Mouse (Mus musculus) ES-E14 (cell line): ENCODE data around the gene Arhgap23. TPM values are rescaled to one million over a fixed set of nuclear protein-coding genes. Genes with fewer than 3 reads are reported as not detected.

Experiments used
- DNase-seq: peaks from one replicate; pipeline ENCODE4 v3.0.0-alpha.2; 2013; ENCODE audit warnings: low read depth, low spot score
- H3K27ac ChIP-seq: 2 replicates; pipeline ENCODE4 v1.5.1; 2012; ENCODE audit warnings: low read depth, mild to moderate bottlenecking, low read length, moderate library complexity, mixed read lengths; ENCODE audit not compliant: poor library complexity, insufficient read depth, severe bottlenecking
- H3K36me3 ChIP-seq: 2 replicates; pipeline ENCODE4 v1.6.1; 2012; ENCODE audit warnings: mild to moderate bottlenecking, low read length, moderate library complexity, mixed read lengths; ENCODE audit not compliant: control insufficient read depth, poor library complexity, insufficient read depth, severe bottlenecking
- H3K4me1 ChIP-seq, 2 experiments: fragments of 150-350 bp in 1 of 2; sonication (generic) in 1 of 2; 2 replicates each; pipeline ENCODE4 v1.6.1; 2012; ENCODE audit warnings: low read length in 2 of 2, mild to moderate bottlenecking in 1 of 2, mixed read lengths in 1 of 2; ENCODE audit not compliant: control insufficient read depth in 2 of 2, insufficient read depth in 2 of 2, poor library complexity in 1 of 2
- H3K4me3 ChIP-seq, 2 experiments: fragments of 150-350 bp in 1 of 2; sonication (generic) in 1 of 2; 2 replicates each; pipeline ENCODE4 v1.5.1; 2012; ENCODE audit warnings: low read length in 2 of 2, low read depth in 1 of 2, mild to moderate bottlenecking in 1 of 2, mixed read lengths in 1 of 2; ENCODE audit not compliant: insufficient read depth in 1 of 2, poor library complexity in 1 of 2, severe bottlenecking in 1 of 2
- H3K9ac ChIP-seq: 2 replicates; pipeline ENCODE4 v1.6.1; 2012; ENCODE audit warnings: low read depth, mild to moderate bottlenecking, low read length, mixed read lengths; ENCODE audit not compliant: poor library complexity, insufficient read depth, severe bottlenecking
- H3K9me3 ChIP-seq: fragments of 150-350 bp; sonication (generic); 2 replicates; pipeline ENCODE4 v1.6.1; 2012; ENCODE audit warnings: low read depth, mild to moderate bottlenecking, low read length; ENCODE audit not compliant: control insufficient read depth, insufficient read depth
- CHD2 ChIP-seq: IDR thresholded peaks from 2 replicates; pipeline ENCODE4 v1.6.1; 2014; ENCODE audit warnings: mild to moderate bottlenecking, low read depth, low read length, inconsistent platforms
- HCFC1 ChIP-seq: IDR thresholded peaks from 2 replicates; pipeline ENCODE4 v1.6.1; 2012; ENCODE audit warnings: low read length, inconsistent platforms, borderline replicate concordance; ENCODE audit not compliant: insufficient read depth
- MAFK ChIP-seq: IDR thresholded peaks from 2 replicates; pipeline ENCODE4 v1.6.1; 2014; ENCODE audit warnings: mild to moderate bottlenecking, low read depth, low read length, inconsistent platforms; ENCODE audit not compliant: insufficient read depth
- ZC3H11A ChIP-seq: IDR thresholded peaks from 2 replicates; pipeline ENCODE4 v1.6.1; 2012; ENCODE audit warnings: low read depth, mild to moderate bottlenecking, inconsistent platforms, low read length, borderline replicate concordance
- ZNF384 ChIP-seq: IDR thresholded peaks from 2 replicates; pipeline ENCODE4 v1.6.1; 2012; ENCODE audit warnings: low read depth, low read length, inconsistent platforms
- in situ Hi-C, 2 experiments: fragments of 600-800 bp; cut with MboI; formaldehyde crosslinking; loops; one replicate each; pipeline ENCODE4 v1.15.1; 2025; ENCODE audit warnings: low sequenced_read_pairs in 2 of 2, inconsistent platforms in 1 of 2; ENCODE audit not compliant: unreplicated experiment in 2 of 2
- total RNA-seq: library from RNA; depleted of rRNA; stranded (reverse); fragments of 300-350 nt; gene quantifications from 2 replicates; pipeline ENCODE4 v1.2.3, GENCODE M21; 2012

Arhgap23 gene
- total RNA-seq, 1 experiment = 22.6 TPM

- Histone ChIP-seq H3K9ac (peak overlapping the region; percentile 61), H3K9me3 (no peaks in the 10 kb centered on the region), H3K27ac (peak overlapping the region; percentile 32; the same call in 1 of the 2 replicates), H3K36me3 (no peaks in the 10 kb centered on the region; the same call in 1 of the 2 replicates), H3K4me3 (peak overlapping the region; percentile 57 to 72), H3K4me1 (peaks cover 0 to 26% of the 10 kb centered on the region in 2 experiments; a peak in 2 of 4 replicates)
- DNase-seq = no peak
- in situ Hi-C loops = no loop called here
- no peak for TF ChIP-seq ZC3H11A
- TF ChIP-seq ZNF384 = no peak
- no peak for TF ChIP-seq CHD2
- TF ChIP-seq MAFK = no peak
- no peak for TF ChIP-seq HCFC1
Measured at GRCm38 (mm10) chr11:97512511-97512910, 97.2 kb downstream of the Arhgap23 start.

GRCm38 (mm10) chr11:97513066-97513465 lies 97.7 kb downstream of the Arhgap23 start:
- in situ Hi-C loops = no loop called here
- no peak for TF ChIP-seq HCFC1
- TF ChIP-seq CHD2 = no peak
- Histone ChIP-seq H3K4me1 (peaks cover 0 to 26% of the 10 kb centered on the region in 2 experiments; a peak in 2 of 4 replicates), H3K27ac (no peak overlapping the region), H3K9me3 (no peaks in the 10 kb centered on the region), H3K4me3 (no peak overlapping the region), H3K36me3 (no peaks in the 10 kb centered on the region; the same call in 1 of the 2 replicates), H3K9ac (peak overlapping the region; percentile 35; the same call in 1 of the 2 replicates)
- DNase-seq = no peak

GRCm38 (mm10) chr11:97520541-97520940 lies 105.2 kb downstream of the Arhgap23 start:
- no peak overlapping the region for H3K9ac ChIP-seq
- H3K27ac ChIP-seq = no peak overlapping the region
- in situ Hi-C loops = no loop called here
- H3K36me3 ChIP-seq = peaks cover 16% of the 10 kb centered on the region; the same call in 1 of the 2 replicates
- no peak for DNase-seq
- peaks cover 5 to 19% of the 10 kb centered on the region in 2 experiments; a peak in 1 of 4 replicates for H3K4me1 ChIP-seq
- no peak for TF ChIP-seq ZNF384
- TF ChIP-seq ZC3H11A = no peak
- no peak for TF ChIP-seq CHD2
- TF ChIP-seq HCFC1 = no peak
- TF ChIP-seq MAFK = no peak
- no peaks in the 10 kb centered on the region for H3K9me3 ChIP-seq
- no peak overlapping the region for H3K4me3 ChIP-seq

GRCm38 (mm10) chr11:97521741-97522474 lies 106.6 kb downstream of the Arhgap23 start:
- no peak overlapping the region for H3K27ac ChIP-seq
- H3K36me3 ChIP-seq = peaks cover 22% of the 10 kb centered on the region; the same call in 1 of the 2 replicates
- no peak for TF ChIP-seq CHD2
- no peak for TF ChIP-seq ZNF384
- no peak for TF ChIP-seq MAFK
- no peak for TF ChIP-seq ZC3H11A
- no peak for TF ChIP-seq HCFC1
- peak overlapping the region; percentile 26 for H3K9ac ChIP-seq
- peaks cover 5 to 19% of the 10 kb centered on the region in 2 experiments; a peak in 1 of 4 replicates for H3K4me1 ChIP-seq
- DNase-seq = no peak
- in situ Hi-C loops = no loop called here
- peak overlapping the region; percentile 43 to 45; a peak in 3 of 4 replicates for H3K4me3 ChIP-seq
- no peaks in the 10 kb centered on the region for H3K9me3 ChIP-seq
